Mouse (Mus musculus) stomach, postnatal 0 days (tissue): Measurements from ENCODE around the gene Slc25a41.

Source experiments
- CTCF ChIP-seq: IDR thresholded peaks from 2 replicates; pipeline ENCODE4 v1.5.1; 2016; ENCODE audit warnings: antibody characterized with exemption, low read depth, mild to moderate bottlenecking, moderate library complexity
- EP300 ChIP-seq: optimal IDR thresholded peaks from 2 replicates; pipeline ENCODE3; 2016; ENCODE audit warnings: antibody characterized with exemption

DNA sequence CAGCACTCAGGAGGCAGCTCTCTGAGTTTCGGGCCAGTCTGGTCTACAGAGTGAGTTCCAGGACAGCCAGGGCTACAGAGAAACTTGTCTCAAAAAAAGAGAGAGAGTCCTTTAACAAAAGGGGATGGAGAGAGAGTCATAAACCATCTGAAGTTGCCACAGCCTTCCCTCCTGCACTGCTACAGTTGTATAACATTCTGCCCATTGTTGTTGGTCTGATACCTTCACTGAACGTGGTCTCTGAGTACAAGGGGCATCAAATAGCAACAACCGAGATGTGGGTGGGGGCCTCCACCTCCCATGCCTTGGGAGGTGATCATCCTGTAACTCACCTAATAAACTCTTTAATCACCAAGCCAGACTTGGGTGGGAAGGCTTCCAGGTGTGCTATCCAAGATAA is 55.8 kb downstream of the Slc25a41 start:
- TF ChIP-seq CTCF (no peak), EP300 (no peak)
